Mouse (Mus musculus) kidney, adult 2 months (tissue): ENCODE data around the gene Krtap13. TPM values are rescaled to one million over a fixed set of nuclear protein-coding genes. Genes with fewer than 3 reads are reported as not detected.
A peak's percentile ranks its signal among the peaks of the same experiment; 100 is the strongest.

Experiments
- DNase-seq: peaks from one replicate; pipeline ENCODE4 v3.0.0; 2021
- H3K27ac ChIP-seq: fragments of 200-500 bp; 2 replicates; pipeline ENCODE4 v1.5.1; 2012; ENCODE audit warnings: low read depth, low read length, control low read depth, inconsistent platforms; ENCODE audit not compliant: insufficient read depth
- H3K27me3 ChIP-seq: fragments of 200-500 bp; replicated peaks from 2 replicates; pipeline ENCODE4 v1.6.1; 2012; ENCODE audit warnings: mild to moderate bottlenecking, moderate library complexity, low read length, inconsistent platforms; ENCODE audit not compliant: control insufficient read depth, insufficient read depth
- H3K36me3 ChIP-seq: fragments of 200-500 bp; 2 replicates; pipeline ENCODE4 v1.6.1; 2012; ENCODE audit warnings: mild to moderate bottlenecking, moderate library complexity, low read length, inconsistent platforms; ENCODE audit not compliant: control insufficient read depth, insufficient read depth
- H3K4me1 ChIP-seq: fragments of 200-500 bp; 2 replicates; pipeline ENCODE4 v1.6.1; 2011; ENCODE audit warnings: low read length; ENCODE audit not compliant: control insufficient read depth, insufficient read depth
- H3K4me3 ChIP-seq: fragments of 200-500 bp; 2 replicates; pipeline ENCODE4 v1.5.1; 2011; ENCODE audit warnings: mild to moderate bottlenecking, low read depth, low read length, control low read depth; ENCODE audit not compliant: insufficient read depth
- CTCF ChIP-seq: fragments of 200-500 bp; conservative IDR thresholded peaks from 2 replicates; pipeline ENCODE4 v1.5.1; 2011; ENCODE audit warnings: low read depth, mild to moderate bottlenecking, control low read depth, low read length, moderate library complexity, mixed read lengths; ENCODE audit not compliant: insufficient read depth, insufficient read length
- POLR2A ChIP-seq: fragments of 200-500 bp; IDR thresholded peaks from one replicate; pipeline ENCODE4 v1.6.1; 2011; ENCODE audit warnings: low read depth, low read length, control low read depth
- WGBS: fragments of 180-500 bp; shearing (Covaris S2); methylation state at CpG from one replicate; pipeline ENCODE4 v1.1.7; 2018; 5-methylcytosine and 5-hydroxymethylcytosine counted together
- polyA plus RNA-seq: library from polyadenylated mRNA; depleted of rRNA; stranded (reverse); fragments of >200 nt; gene quantifications from 2 replicates; pipeline ENCODE4 v1.2.3, GENCODE M21; 2012

Krtap13 gene
- polyA plus RNA-seq, 1 experiment: not detected

DNA sequence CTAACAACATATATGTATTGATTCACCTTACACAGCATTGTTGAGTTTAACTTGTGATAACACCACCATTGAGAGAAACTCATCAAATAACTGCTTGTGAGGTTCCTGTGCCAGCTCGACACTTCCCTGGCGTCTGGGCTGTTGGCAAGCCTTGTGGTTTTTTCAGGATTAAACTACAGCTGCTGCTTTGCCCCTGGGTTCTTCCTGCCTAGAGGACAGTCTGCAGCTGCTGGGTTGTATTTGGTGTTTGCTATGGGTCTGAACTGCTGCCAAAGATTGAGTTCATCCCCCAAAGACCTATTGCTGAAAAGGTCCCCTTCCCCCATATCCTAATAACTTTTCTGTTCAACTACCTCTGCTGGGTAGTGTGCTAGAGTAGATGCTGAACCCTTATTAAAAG, 16.0 kb downstream of the Krtap13 start:
- Histone ChIP-seq H3K27me3 (no peaks in the 10 kb centered on the region), H3K4me1 (no peaks in the 10 kb centered on the region), H3K27ac (no peak overlapping the region), H3K4me3 (no peak overlapping the region), H3K36me3 (no peaks in the 10 kb centered on the region)
- DNase-seq: no peak
- 45% methylated on average over 2 of the region's 2 CpGs for WGBS
- TF ChIP-seq POLR2A: no peak
- TF ChIP-seq CTCF: no peak

GRCm38 (mm10) chr16:88728812-88729275, 22.6 kb downstream of the Krtap13 start, which contains the start of gene Krtap13-1:
Gene Krtap13-1, plus strand, starts transcription at chr16:88728862.
- WGBS: 78% methylated on average over 4 of the region's 4 CpGs
- H3K4me1 ChIP-seq: no peaks in the 10 kb centered on the region
- DNase-seq: no peak
- no peak for TF ChIP-seq CTCF
- H3K27me3 ChIP-seq: no peaks in the 10 kb centered on the region
- no peak within 1 kb of the TSS for H3K27ac ChIP-seq
- H3K36me3 ChIP-seq: no peaks in the 10 kb centered on the region
- no peak within 1 kb of the TSS for H3K4me3 ChIP-seq

- H3K4me3 ChIP-seq: no peak overlapping the region
- no peak overlapping the region for H3K27ac ChIP-seq
- DNase-seq: no peak
- H3K4me1 ChIP-seq: no peaks in the 10 kb centered on the region
- WGBS: 28% methylated on average over 1 of the region's 1 CpGs
- H3K36me3 ChIP-seq: no peaks in the 10 kb centered on the region
- no peak for TF ChIP-seq CTCF
- TF ChIP-seq POLR2A: no peak
- H3K27me3 ChIP-seq: no peaks in the 10 kb centered on the region
Measured at GRCm38 (mm10) chr16:88720031-88720430, 31.4 kb downstream of the Krtap13 start.

DNA sequence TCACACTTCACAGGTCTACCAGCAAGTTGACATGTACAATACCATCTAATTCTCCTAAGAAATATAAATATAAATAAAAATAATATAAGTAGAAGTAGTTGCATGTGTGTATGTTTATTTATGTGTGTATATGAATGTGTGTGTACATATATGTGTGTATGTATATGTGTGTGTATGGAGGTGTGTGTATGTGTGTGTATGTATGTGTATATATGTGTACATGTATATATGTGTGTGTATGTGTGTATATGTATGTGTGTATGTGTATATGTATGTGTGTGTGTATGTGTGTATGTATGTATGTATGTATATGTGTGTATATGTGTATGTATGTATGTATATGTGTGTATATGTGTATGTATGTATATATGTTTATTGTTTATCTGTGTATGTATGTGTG, 34.9 kb downstream of the Krtap13 start:
- Histone ChIP-seq H3K4me3 (no peak overlapping the region), H3K27me3 (no peaks in the 10 kb centered on the region), H3K4me1 (no peaks in the 10 kb centered on the region), H3K27ac (no peak overlapping the region), H3K36me3 (no peaks in the 10 kb centered on the region)
- no peak for DNase-seq
- no peak for TF ChIP-seq POLR2A
- no peak for TF ChIP-seq CTCF

- Histone ChIP-seq H3K4me3 (no peak overlapping the region), H3K4me1 (no peaks in the 10 kb centered on the region), H3K27ac (no peak overlapping the region), H3K36me3 (no peaks in the 10 kb centered on the region), H3K27me3 (no peaks in the 10 kb centered on the region)
- WGBS: 83% methylated on average over 6 of the region's 6 CpGs
- TF ChIP-seq CTCF: peak; percentile 51; the same call in 1 of the 2 replicates
- no peak for TF ChIP-seq POLR2A
- no peak for DNase-seq
Measured at GRCm38 (mm10) chr16:88711245-88711644, 40.2 kb downstream of the Krtap13 start.

GRCm38 (mm10) chr16:88710757-88711156, 40.7 kb downstream of the Krtap13 start:
- DNase-seq: no peak
- Histone ChIP-seq H3K36me3 (no peaks in the 10 kb centered on the region), H3K4me1 (no peaks in the 10 kb centered on the region), H3K27ac (no peak overlapping the region), H3K27me3 (no peaks in the 10 kb centered on the region), H3K4me3 (no peak overlapping the region)
- TF ChIP-seq CTCF (no peak), POLR2A (no peak)
- 64% methylated on average over 4 of the region's 4 CpGs for WGBS

GRCm38 (mm10) chr16:88707496-88708012, 43.9 kb downstream of the Krtap13 start, which contains the start of gene 2310061N02Rik:
Gene 2310061N02Rik, minus strand, starts transcription at chr16:88707962.
- TF ChIP-seq CTCF (no peak), POLR2A (no peak)
- H3K4me3 ChIP-seq: no peak within 1 kb of the TSS
- WGBS: 83% methylated on average over 10 of the region's 10 CpGs
- H3K4me1 ChIP-seq: no peaks in the 10 kb centered on the region
- H3K36me3 ChIP-seq: no peaks in the 10 kb centered on the region
- no peaks in the 10 kb centered on the region for H3K27me3 ChIP-seq
- no peak for DNase-seq
- no peak within 1 kb of the TSS for H3K27ac ChIP-seq
